Mouse (Mus musculus) liver, embryonic 16.5 days (tissue): Measurements from ENCODE around the gene Zfp652. TPM values are rescaled to one million over a fixed set of nuclear protein-coding genes. Genes with fewer than 3 reads are reported as not detected.
"Not testable (repeated sequence)": the region's sequence is repeated elsewhere in the genome, so short reads cannot be mapped to it uniquely, and the experiment has no call there.

Source experiments
- ATAC-seq: fragments of 200-750 bp; cut with Nextera tagmentation; 2 replicates; pipeline ENCODE4 v1.8.0; 2017; ENCODE audit warnings: low read depth, mild to moderate bottlenecking, moderate number of reproducible peaks, moderate library complexity
- H3K27ac ChIP-seq: fragments of 300-500 bp; sonication (generic); 2 replicates; pipeline ENCODE4 v1.5.1; 2014; ENCODE audit warnings: mild to moderate bottlenecking, low read length
- H3K27me3 ChIP-seq: fragments of 300-500 bp; sonication (generic); 2 replicates; pipeline ENCODE4 v1.6.1; 2014; ENCODE audit warnings: low read depth, low read length, mixed read lengths; ENCODE audit not compliant: control insufficient read depth, insufficient read depth
- H3K36me3 ChIP-seq: fragments of 300-500 bp; sonication (generic); 2 replicates; pipeline ENCODE4 v1.6.1; 2014; ENCODE audit warnings: mild to moderate bottlenecking; ENCODE audit not compliant: control insufficient read depth, insufficient read depth
- H3K4me1 ChIP-seq: fragments of 300-500 bp; sonication (generic); 2 replicates; pipeline ENCODE4 v1.6.1; 2014; ENCODE audit warnings: low read depth, low read length, mixed read lengths; ENCODE audit not compliant: control insufficient read depth
- H3K4me2 ChIP-seq: fragments of 300-500 bp; sonication (generic); 2 replicates; pipeline ENCODE4 v1.6.1; 2014; ENCODE audit warnings: low read depth, low read length, mixed read lengths
- H3K4me3 ChIP-seq: fragments of 300-500 bp; sonication (generic); 2 replicates; pipeline ENCODE4 v1.5.1; 2014; ENCODE audit warnings: low read depth, mild to moderate bottlenecking, low read length
- H3K9ac ChIP-seq: fragments of 300-500 bp; sonication (generic); 2 replicates; pipeline ENCODE4 v1.6.1; 2014; ENCODE audit warnings: low read depth, low read length
- H3K9me3 ChIP-seq: fragments of 300-500 bp; sonication (generic); replicated peaks from 2 replicates; pipeline ENCODE4 v1.6.1; 2016; ENCODE audit warnings: low read length; ENCODE audit not compliant: control insufficient read depth
- WGBS: fragments of 180-500 bp; shearing (Covaris S2); extraction: QIAGEN DNeasy Blood & Tissue Kit; methylation state at CpG from one replicate; pipeline ENCODE4 v1.1.7; 2014; ENCODE audit not compliant: insufficient replicate concordance; 5-methylcytosine and 5-hydroxymethylcytosine counted together
- polyA plus RNA-seq: library from polyadenylated mRNA; unstranded; fragments of >200 nt; fragmentation: Nextera tagmentation; extraction: Ambion mirVana; gene quantifications from 2 replicates; pipeline ENCODE4 v1.2.1, GENCODE M21; 2015

The Zfp652 gene
- polyA plus RNA-seq: 5.8 and 5.9 TPM in 2 replicates

GRCm38 (mm10) chr11:95712563-95713224 lies at the start of gene Zfp652:
Gene Zfp652 (plus strand): TSS chr11:95712673.
- Histone ChIP-seq H3K4me1 (peaks cover 32% of the 10 kb centered on the region), H3K9ac (peak within 1 kb of the TSS; percentile 90), H3K36me3 (no peaks in the 10 kb centered on the region), H3K27ac (peak within 1 kb of the TSS; percentile 93), H3K4me2 (peak within 1 kb of the TSS; percentile 97), H3K4me3 (peak within 1 kb of the TSS; percentile 84), H3K9me3 (no peaks in the 10 kb centered on the region), H3K27me3 (no peaks in the 10 kb centered on the region)
- under 1% methylated on average over 42 of the region's 103 CpGs for WGBS
- peak; percentile 91 for ATAC-seq

GRCm38 (mm10) chr11:95666529-95667149 lies 45.8 kb upstream of the Zfp652 start, which contains the start of gene Phb:
Gene Phb (plus strand): TSS chr11:95666957.
- peak within 1 kb of the TSS; percentile 76 for H3K27ac ChIP-seq
- WGBS: under 1% methylated on average over 25 of the region's 25 CpGs
- H3K4me2 ChIP-seq: peak within 1 kb of the TSS; percentile 83
- ATAC-seq: peak; percentile 96
- H3K36me3 ChIP-seq: peaks cover 13% of the 10 kb centered on the region
- no peaks in the 10 kb centered on the region for H3K27me3 ChIP-seq
- H3K9me3 ChIP-seq: no peaks in the 10 kb centered on the region
- H3K9ac ChIP-seq: peak within 1 kb of the TSS; percentile 68
- peak within 1 kb of the TSS; percentile 76 for H3K4me3 ChIP-seq
- peaks cover 7% of the 10 kb centered on the region for H3K4me1 ChIP-seq

DNA sequence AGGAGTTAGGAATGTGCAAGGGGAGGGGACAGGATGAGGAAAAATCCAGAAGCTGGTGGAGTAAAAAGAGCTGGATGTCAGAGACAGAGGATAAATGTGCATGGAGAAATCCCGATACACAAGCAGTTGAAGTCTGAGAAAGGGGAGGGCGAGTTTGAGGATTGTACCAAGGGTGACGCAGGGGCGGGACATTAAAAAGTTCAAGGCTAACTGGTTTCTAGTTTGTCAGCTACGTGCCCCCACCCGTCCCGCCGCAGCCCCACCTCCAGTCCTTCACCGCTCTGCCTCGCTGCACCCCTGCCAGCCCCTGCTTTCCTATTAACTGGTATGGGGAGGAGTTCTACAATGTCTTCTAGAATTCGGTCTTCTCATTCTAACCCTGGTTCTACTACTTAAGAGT lies 45.3 kb upstream of the Zfp652 start:
- WGBS: 1% methylated on average over 11 of the region's 11 CpGs
- H3K27me3 ChIP-seq: no peaks in the 10 kb centered on the region

GRCm38 (mm10) chr11:95668086-95668485 lies 44.4 kb upstream of the Zfp652 start:
- Histone ChIP-seq H3K4me3 (peak overlapping the region; percentile 76), H3K4me2 (peak overlapping the region; percentile 83), H3K36me3 (peaks cover 13% of the 10 kb centered on the region)
- not testable (repeated sequence) for H3K9ac ChIP-seq, ATAC-seq, H3K27me3 ChIP-seq, H3K27ac ChIP-seq, H3K9me3 ChIP-seq, H3K4me1 ChIP-seq
- WGBS: 77% methylated on average over 7 of the region's 7 CpGs

More for the DNA sequence above, 45.3 kb upstream of the Zfp652 start:
- peak overlapping the region; percentile 76 for H3K4me3 ChIP-seq
- H3K4me1 ChIP-seq: peaks cover 7% of the 10 kb centered on the region
- no peaks in the 10 kb centered on the region for H3K9me3 ChIP-seq
- H3K36me3 ChIP-seq: peaks cover 13% of the 10 kb centered on the region
- H3K4me2 ChIP-seq: peak overlapping the region; percentile 83
- peak; percentile 52 for ATAC-seq
- peak overlapping the region; percentile 76 for H3K27ac ChIP-seq
- peak overlapping the region; percentile 68 for H3K9ac ChIP-seq

GRCm38 (mm10) chr11:95675498-95675897 lies 37.0 kb upstream of the Zfp652 start:
- Histone ChIP-seq H3K27me3 (no peaks in the 10 kb centered on the region), H3K9me3 (no peaks in the 10 kb centered on the region), H3K27ac (no peak overlapping the region), H3K9ac (no peak overlapping the region), H3K4me2 (no peak overlapping the region), H3K36me3 (peaks cover 19% of the 10 kb centered on the region), H3K4me1 (no peaks in the 10 kb centered on the region), H3K4me3 (no peak overlapping the region)
- 76% methylated on average over 14 of the region's 14 CpGs for WGBS
- ATAC-seq: no peak

- no peak overlapping the region for H3K9ac ChIP-seq
- no peak overlapping the region for H3K4me2 ChIP-seq
- H3K4me1 ChIP-seq: no peaks in the 10 kb centered on the region
- peaks cover 16% of the 10 kb centered on the region for H3K36me3 ChIP-seq
- H3K4me3 ChIP-seq: no peak overlapping the region
- no peak; the same call in 1 of the 2 replicates for ATAC-seq
- WGBS: 36% methylated on average over 6 of the region's 6 CpGs
- H3K27me3 ChIP-seq: no peaks in the 10 kb centered on the region
- H3K9me3 ChIP-seq: no peaks in the 10 kb centered on the region
- H3K27ac ChIP-seq: no peak overlapping the region
These were observed 36.2 kb upstream of the Zfp652 start for GRCm38 (mm10) chr11:95676307-95676706.

DNA sequence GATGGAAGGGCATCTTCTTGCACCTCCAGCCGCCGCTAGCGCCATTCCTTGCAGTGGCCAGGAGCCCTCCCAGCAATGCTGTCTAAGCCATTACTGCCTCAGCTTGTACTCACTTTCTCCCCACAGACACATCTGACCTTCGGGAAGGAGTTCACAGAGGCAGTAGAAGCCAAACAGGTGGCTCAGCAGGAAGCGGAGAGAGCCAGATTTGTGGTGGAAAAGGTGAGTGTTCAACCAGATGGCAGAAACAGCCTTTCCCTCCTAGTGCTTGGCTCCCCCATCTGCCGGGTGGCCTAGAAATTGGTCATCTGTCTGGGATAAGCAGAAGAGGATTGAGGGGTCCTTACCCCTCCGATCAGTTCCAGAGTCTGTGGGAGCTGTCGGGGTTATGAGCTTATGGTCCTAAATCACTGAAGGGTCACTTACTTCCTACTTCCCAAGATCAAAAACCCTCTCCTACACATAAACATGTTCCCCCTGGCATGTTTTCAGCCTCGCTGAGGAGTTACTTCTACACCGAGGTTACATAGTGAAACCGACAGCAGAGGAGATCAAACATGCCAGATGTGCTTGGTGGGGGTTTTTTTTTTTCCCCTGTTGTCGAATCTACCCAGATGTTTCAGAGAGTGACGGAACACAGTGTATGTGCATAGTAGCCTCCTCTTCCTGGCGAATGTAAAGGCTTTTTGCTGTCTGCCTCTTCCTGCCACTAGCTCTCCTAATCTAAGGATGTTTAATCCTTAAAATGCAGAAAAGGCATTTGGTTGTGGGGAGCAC lies 34.4 kb upstream of the Zfp652 start:
- 85% methylated on average over 14 of the region's 14 CpGs for WGBS
- Histone ChIP-seq H3K4me3 (no peak overlapping the region), H3K36me3 (peaks cover 14% of the 10 kb centered on the region), H3K4me1 (no peaks in the 10 kb centered on the region; the same call in 1 of the 2 replicates), H3K4me2 (no peak overlapping the region), H3K27me3 (no peaks in the 10 kb centered on the region), H3K27ac (no peak overlapping the region), H3K9ac (no peak overlapping the region), H3K9me3 (no peaks in the 10 kb centered on the region)
- no peak for ATAC-seq

- Histone ChIP-seq H3K36me3 (peaks cover 7% of the 10 kb centered on the region), H3K27me3 (no peaks in the 10 kb centered on the region), H3K9me3 (no peaks in the 10 kb centered on the region), H3K4me1 (peaks cover 8% of the 10 kb centered on the region), H3K9ac (no peak overlapping the region), H3K4me3 (no peak overlapping the region), H3K4me2 (no peak overlapping the region), H3K27ac (no peak overlapping the region)
- 60% methylated on average over 9 of the region's 9 CpGs for WGBS
- no peak for ATAC-seq
These were observed 30.4 kb upstream of the Zfp652 start for GRCm38 (mm10) chr11:95681995-95682601.
